Mouse (Mus musculus) embryonic fibroblast, embryonic 13.5 days (primary cell): ENCODE data around the gene Med12l.
"Not testable (repeated sequence)": the region's sequence is repeated elsewhere in the genome, so short reads cannot be mapped to it uniquely, and the experiment has no call there.

Source experiments
- CTCF ChIP-seq: IDR thresholded peaks from 2 replicates; pipeline ENCODE4 v1.5.1; 2011; ENCODE audit warnings: mild to moderate bottlenecking, control low read depth, low read length, moderate library complexity, borderline replicate concordance; ENCODE audit not compliant: insufficient read depth
- POLR2A ChIP-seq: IDR thresholded peaks from 2 replicates; pipeline ENCODE4 v1.6.1; 2011; ENCODE audit warnings: low read depth, mild to moderate bottlenecking, control low read depth, low read length, moderate library complexity

- TF ChIP-seq CTCF, POLR2A: not testable (repeated sequence)
Measured at GRCm38 (mm10) chr3:59069071-59069470, 63.4 kb downstream of the Med12l start.
